Mouse (Mus musculus) forebrain, embryonic 12.5 days (tissue): ENCODE measurements around the gene Slc4a4. TPM values are rescaled to one million over a fixed set of nuclear protein-coding genes. Genes with fewer than 3 reads are reported as not detected.
A peak's percentile ranks its signal among the peaks of the same experiment; 100 is the strongest.

Source experiments
- ATAC-seq: fragments of 200-750 bp; cut with Nextera tagmentation; 2 replicates; pipeline ENCODE4 v1.8.0; 2017; ENCODE audit warnings: moderate TSS enrichment; ENCODE audit not compliant: low FRiP score
- H3K27ac ChIP-seq: fragments of 300-500 bp; sonication (generic); 2 replicates; pipeline ENCODE4 v1.5.1; 2016; ENCODE audit warnings: mild to moderate bottlenecking
- H3K27me3 ChIP-seq: fragments of 300-500 bp; sonication (generic); 2 replicates; pipeline ENCODE4 v1.6.1; 2016; ENCODE audit warnings: mild to moderate bottlenecking
- H3K36me3 ChIP-seq: fragments of 300-500 bp; sonication (generic); replicated peaks from 2 replicates; pipeline ENCODE4 v1.6.1; 2016; ENCODE audit warnings: mild to moderate bottlenecking
- H3K4me1 ChIP-seq: fragments of 300-500 bp; sonication (generic); 2 replicates; pipeline ENCODE4 v1.6.1; 2016
- H3K4me2 ChIP-seq: fragments of 300-500 bp; sonication (generic); 2 replicates; pipeline ENCODE4 v1.6.1; 2016; ENCODE audit warnings: mild to moderate bottlenecking, moderate library complexity
- H3K4me3 ChIP-seq: fragments of 300-500 bp; sonication (generic); replicated peaks from 2 replicates; pipeline ENCODE4 v1.5.1; 2016; ENCODE audit warnings: mild to moderate bottlenecking
- H3K9ac ChIP-seq: fragments of 300-500 bp; sonication (generic); 2 replicates; pipeline ENCODE4 v1.6.1; 2016; ENCODE audit warnings: mild to moderate bottlenecking
- H3K9me3 ChIP-seq: fragments of 300-500 bp; sonication (generic); 2 replicates; pipeline ENCODE4 v1.6.1; 2016
- WGBS: fragments of 180-500 bp; shearing (Covaris S2); methylation state at CpG from one replicate; pipeline ENCODE4 v1.1.7; 2016; 5-methylcytosine and 5-hydroxymethylcytosine counted together
- polyA plus RNA-seq: library from polyadenylated mRNA; unstranded; fragments of >200 nt; fragmentation: Nextera tagmentation; extraction: Ambion mirVana; gene quantifications from 2 replicates; pipeline ENCODE4 v1.2.1, GENCODE M21; 2016

Gene Slc4a4
- polyA plus RNA-seq, 1 experiment from 2014 or later, result 2.3 TPM

DNA sequence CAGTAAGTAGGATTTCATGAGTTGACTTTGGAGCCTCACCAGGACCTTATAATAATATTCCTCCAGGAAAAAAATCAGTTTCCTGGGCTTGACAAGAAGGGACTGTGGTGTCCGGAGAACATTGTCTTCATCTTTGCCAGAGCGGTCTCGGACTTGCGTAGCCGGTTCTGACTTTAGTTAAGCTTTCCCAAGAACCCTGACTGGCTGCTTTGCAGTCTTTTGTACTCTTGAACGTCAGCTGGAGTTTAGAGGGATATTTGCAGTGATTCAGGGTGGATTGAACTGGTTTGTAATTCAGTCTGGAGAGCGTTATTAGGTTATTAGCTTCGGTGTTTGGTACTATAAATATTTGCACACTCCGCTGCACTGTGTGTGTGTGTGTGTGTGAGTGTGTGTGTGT, 31.9 kb downstream of the Slc4a4 start:
- Histone ChIP-seq H3K9me3 (no peaks in the 10 kb centered on the region), H3K9ac (no peak overlapping the region), H3K4me3 (no peak overlapping the region), H3K36me3 (no peaks in the 10 kb centered on the region), H3K4me2 (no peak overlapping the region), H3K27me3 (no peaks in the 10 kb centered on the region), H3K27ac (no peak overlapping the region), H3K4me1 (no peaks in the 10 kb centered on the region)
- ATAC-seq, result no peak
- 84% methylated on average over 9 of the region's 9 CpGs for WGBS

DNA sequence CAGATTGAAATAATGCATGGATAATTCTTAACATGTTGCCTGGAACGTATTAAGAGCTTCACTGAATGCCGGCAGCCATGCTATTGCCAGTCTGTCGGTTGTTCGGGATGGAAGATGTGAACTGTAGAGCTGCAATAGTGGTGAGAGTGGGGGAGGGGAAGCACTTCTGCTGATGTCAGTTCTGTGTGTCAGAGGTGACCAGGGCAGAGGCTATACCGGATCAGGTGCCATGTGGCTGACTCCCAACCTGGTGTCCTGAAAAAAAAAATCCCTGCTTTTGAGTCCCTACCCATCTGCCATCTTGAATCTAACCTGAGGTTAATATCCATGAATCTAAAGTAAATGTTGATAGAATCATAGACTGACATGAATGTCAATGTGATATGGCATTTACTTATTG, 39.0 kb downstream of the Slc4a4 start:
- WGBS, result 94% methylated on average over 5 of the region's 5 CpGs
- H3K9me3 ChIP-seq, result no peaks in the 10 kb centered on the region
- H3K9ac ChIP-seq, result no peak overlapping the region
- no peaks in the 10 kb centered on the region for H3K36me3 ChIP-seq
- H3K27ac ChIP-seq, result no peak overlapping the region
- H3K27me3 ChIP-seq, result no peaks in the 10 kb centered on the region
- H3K4me2 ChIP-seq, result no peak overlapping the region
- ATAC-seq, result no peak
- H3K4me3 ChIP-seq, result no peak overlapping the region
- H3K4me1 ChIP-seq, result peaks cover 14% of the 10 kb centered on the region

DNA sequence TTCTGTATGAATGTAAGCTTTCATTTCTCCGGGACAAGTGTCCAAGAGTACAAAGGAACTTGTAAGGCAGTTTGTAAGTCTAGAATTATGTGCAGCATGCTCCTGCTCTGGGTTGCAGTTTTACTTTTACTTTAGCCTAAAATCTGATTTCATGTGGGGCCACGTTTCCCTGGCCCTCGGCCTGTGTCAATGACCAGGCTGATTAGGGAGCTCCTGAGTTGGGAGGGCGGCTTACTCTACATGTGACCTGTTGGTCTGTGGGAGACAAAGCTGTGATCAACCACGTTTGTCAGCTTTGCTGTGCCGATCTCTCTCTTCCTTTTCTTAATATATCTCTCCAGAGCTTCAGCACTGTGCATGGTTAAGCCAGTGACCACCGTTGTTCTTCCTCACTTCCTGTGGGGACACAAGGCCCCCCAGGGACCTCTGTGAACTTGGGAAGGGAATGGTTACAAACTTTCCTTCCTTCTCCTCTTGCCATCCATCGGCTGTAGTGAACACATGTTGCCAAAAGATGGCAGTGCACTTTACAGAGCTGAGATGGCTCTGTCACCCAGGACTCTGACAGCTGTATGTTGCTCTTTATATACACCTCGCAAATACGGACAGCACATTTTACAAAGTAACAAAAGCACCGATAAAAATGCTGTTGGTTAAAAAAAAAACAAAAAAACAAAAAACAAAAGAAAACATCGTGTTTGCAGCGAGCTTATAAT, 41.7 kb downstream of the Slc4a4 start:
- Histone ChIP-seq H3K36me3 (no peaks in the 10 kb centered on the region), H3K9me3 (no peaks in the 10 kb centered on the region), H3K4me3 (no peak overlapping the region), H3K27me3 (no peaks in the 10 kb centered on the region), H3K9ac (no peak overlapping the region), H3K4me2 (no peak overlapping the region), H3K27ac (no peak overlapping the region), H3K4me1 (peaks cover 16% of the 10 kb centered on the region)
- 60% methylated on average over 13 of the region's 13 CpGs for WGBS
- no peak for ATAC-seq

DNA sequence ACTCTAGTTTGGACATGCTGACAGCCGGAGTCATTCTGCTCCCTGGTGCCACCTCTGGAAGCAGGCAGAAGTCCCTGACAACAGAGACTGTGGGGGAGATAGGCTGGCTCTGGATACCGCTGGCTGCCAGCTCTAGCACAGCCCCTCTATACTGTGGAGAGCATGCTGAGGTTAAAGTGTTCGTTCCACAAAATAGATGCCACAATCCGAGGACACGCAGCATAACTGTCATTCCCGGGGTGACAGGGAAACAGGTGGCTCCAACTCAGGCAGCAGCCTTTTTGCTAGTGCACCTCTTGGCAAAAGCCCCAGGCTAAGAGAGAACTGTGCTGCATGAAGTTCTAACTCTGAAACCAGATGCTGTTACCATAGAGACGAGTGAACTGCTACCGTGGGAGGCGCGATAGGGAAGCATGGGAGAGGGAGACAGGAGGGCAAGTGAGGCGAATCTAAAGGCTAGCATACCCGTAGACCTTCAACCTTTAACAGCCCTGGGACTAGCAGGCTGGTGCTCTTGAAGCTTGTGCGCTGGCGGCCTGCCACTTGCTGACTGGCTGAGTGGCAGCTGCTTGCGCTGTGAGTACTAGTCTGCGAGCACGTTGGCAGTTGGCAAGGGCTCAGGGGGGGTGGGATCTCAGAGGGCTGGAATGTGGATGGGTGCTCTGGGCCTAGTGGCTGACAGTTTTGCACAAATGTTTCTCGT, 42.9 kb downstream of the Slc4a4 start:
- H3K9me3 ChIP-seq, result no peaks in the 10 kb centered on the region
- H3K4me3 ChIP-seq, result no peak overlapping the region
- H3K9ac ChIP-seq, result no peak overlapping the region
- H3K27me3 ChIP-seq, result no peaks in the 10 kb centered on the region
- peaks cover 24% of the 10 kb centered on the region for H3K4me1 ChIP-seq
- 42% methylated on average over 18 of the region's 18 CpGs for WGBS
- ATAC-seq, result peak; percentile 79
- no peaks in the 10 kb centered on the region for H3K36me3 ChIP-seq
- H3K27ac ChIP-seq, result 0 out of 2 replicates have a peak overlapping the region, but pooled peaks have one; percentile 36
- H3K4me2 ChIP-seq, result peak overlapping the region; percentile 21; the same call in 1 of the 2 replicates

DNA sequence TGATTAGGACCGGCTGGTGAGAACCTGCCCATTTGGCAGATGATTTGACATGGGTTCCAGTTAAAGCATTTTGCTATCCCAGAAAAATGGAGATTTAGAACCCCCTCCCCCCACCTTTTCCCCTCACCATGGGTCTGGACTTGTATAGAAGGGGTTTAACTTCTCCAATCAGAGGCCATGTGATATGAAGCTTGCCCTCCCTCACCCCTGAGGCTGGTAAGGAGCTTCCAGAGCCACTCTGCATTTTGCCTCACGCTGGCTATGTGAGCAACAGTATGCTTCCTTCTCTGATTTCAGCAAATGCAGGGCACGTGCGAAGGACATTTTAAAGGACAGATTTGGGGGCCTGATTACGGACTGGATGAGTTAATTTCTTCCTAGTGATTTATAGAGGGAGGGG, 43.5 kb downstream of the Slc4a4 start:
- H3K4me3 ChIP-seq, result no peak overlapping the region
- H3K27me3 ChIP-seq, result no peaks in the 10 kb centered on the region
- no peaks in the 10 kb centered on the region for H3K36me3 ChIP-seq
- no peaks in the 10 kb centered on the region for H3K9me3 ChIP-seq
- no peak overlapping the region; the same call in 1 of the 2 replicates for H3K9ac ChIP-seq
- no peak overlapping the region for H3K4me2 ChIP-seq
- 79% methylated on average over 5 of the region's 5 CpGs for WGBS
- H3K27ac ChIP-seq, result no peak overlapping the region
- peaks cover 24% of the 10 kb centered on the region for H3K4me1 ChIP-seq
- ATAC-seq, result no peak; the same call in 1 of the 2 replicates

DNA sequence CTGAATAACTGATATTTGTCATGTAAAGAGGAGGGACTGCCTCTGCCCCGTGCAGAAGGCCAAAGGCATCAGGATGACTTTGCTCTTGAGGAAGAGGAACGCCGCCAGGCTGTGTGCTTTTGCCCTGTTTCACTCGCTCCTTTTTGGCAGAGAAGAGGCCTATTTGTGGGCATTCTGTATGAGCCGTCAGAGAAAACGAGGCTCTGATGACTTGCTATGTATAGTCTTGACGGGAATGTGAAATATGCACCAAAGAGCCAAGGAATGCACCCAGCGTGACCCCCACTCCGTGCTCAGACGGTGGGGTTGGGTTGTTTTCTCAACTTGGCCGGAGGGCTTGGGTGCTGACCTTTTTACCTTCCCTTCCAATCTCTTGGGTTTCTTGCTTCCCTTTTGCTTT, 44.0 kb downstream of the Slc4a4 start:
- peaks cover 24% of the 10 kb centered on the region for H3K4me1 ChIP-seq
- WGBS, result 78% methylated on average over 11 of the region's 11 CpGs
- H3K9me3 ChIP-seq, result no peaks in the 10 kb centered on the region
- H3K4me2 ChIP-seq, result no peak overlapping the region
- no peaks in the 10 kb centered on the region for H3K36me3 ChIP-seq
- no peak overlapping the region; the same call in 1 of the 2 replicates for H3K9ac ChIP-seq
- no peak overlapping the region for H3K27ac ChIP-seq
- no peaks in the 10 kb centered on the region for H3K27me3 ChIP-seq
- H3K4me3 ChIP-seq, result no peak overlapping the region
- no peak for ATAC-seq

DNA sequence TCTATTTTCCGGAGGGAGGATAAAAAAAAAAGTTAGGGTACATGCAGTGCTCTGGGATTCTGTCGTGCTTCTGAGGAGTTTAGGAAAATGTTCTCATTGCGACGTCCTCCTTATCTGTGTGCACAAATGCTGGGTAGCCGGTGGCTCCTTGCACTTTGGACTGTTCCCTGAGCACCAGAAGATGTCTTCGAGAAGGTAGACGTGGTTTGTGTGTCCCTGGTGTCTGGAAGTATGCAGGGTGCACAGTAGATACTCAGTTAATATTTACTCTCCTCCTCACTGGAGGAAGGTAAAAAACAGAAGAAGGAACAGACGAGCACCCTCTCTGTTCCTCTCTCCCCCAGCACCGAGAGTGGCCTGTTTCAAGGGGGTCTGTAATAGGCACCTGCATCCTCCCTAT, 44.6 kb downstream of the Slc4a4 start:
- WGBS, result 94% methylated on average over 9 of the region's 9 CpGs
- Histone ChIP-seq H3K27ac (no peak overlapping the region), H3K9ac (no peak overlapping the region), H3K4me1 (peaks cover 24% of the 10 kb centered on the region), H3K4me2 (no peak overlapping the region), H3K27me3 (no peaks in the 10 kb centered on the region), H3K36me3 (no peaks in the 10 kb centered on the region), H3K9me3 (no peaks in the 10 kb centered on the region), H3K4me3 (no peak overlapping the region)
- no peak for ATAC-seq

DNA sequence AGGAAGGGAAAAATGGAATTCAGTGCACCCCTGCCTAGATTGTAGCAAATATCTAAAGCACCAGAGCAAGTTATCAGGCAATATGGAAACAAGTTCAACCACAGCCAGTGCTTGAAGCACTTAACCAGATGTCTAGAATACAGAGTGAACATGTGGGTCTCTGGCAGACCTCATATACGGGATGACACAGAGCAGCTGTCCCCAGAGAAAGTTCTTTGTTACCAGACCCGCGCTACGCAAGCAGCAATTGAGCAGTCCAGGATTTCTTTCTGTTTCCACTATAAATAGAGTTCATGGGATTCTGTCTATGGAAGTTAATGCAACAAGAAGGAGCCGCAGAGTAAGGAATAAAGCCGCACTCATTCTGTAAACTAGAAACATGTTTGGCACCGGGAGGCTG, 46.8 kb downstream of the Slc4a4 start:
- H3K9ac ChIP-seq, result no peak overlapping the region
- no peaks in the 10 kb centered on the region for H3K9me3 ChIP-seq
- ATAC-seq, result no peak
- no peak overlapping the region for H3K4me3 ChIP-seq
- no peaks in the 10 kb centered on the region for H3K36me3 ChIP-seq
- no peaks in the 10 kb centered on the region for H3K27me3 ChIP-seq
- no peak overlapping the region for H3K4me2 ChIP-seq
- H3K4me1 ChIP-seq, result peaks cover 24% of the 10 kb centered on the region
- 66% methylated on average over 7 of the region's 7 CpGs for WGBS
- H3K27ac ChIP-seq, result no peak overlapping the region

DNA sequence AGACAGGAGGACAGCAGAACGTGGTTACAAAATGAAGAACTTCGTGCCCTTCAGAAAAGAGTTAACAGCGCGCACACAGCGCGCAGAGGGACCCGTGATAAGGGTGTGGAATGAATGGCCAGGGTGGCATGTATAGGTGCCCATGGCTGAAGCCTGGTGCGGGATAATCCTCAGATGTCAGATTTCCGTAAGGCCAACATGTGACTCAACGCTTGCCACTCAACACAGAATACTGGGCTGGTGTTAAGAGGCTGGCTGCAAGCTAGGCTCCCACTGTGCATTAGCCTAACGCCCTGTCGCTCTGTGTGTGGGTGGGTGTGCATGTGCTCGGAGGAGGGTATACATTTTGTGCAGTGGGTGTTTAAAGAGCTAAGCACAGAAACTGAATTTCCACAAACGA, 47.3 kb downstream of the Slc4a4 start:
- no peaks in the 10 kb centered on the region for H3K9me3 ChIP-seq
- no peaks in the 10 kb centered on the region for H3K27me3 ChIP-seq
- H3K4me1 ChIP-seq, result peaks cover 24% of the 10 kb centered on the region
- ATAC-seq, result no peak
- H3K36me3 ChIP-seq, result no peaks in the 10 kb centered on the region
- no peak overlapping the region for H3K9ac ChIP-seq
- H3K4me2 ChIP-seq, result no peak overlapping the region
- H3K27ac ChIP-seq, result no peak overlapping the region
- H3K4me3 ChIP-seq, result no peak overlapping the region
- 72% methylated on average over 14 of the region's 14 CpGs for WGBS

DNA sequence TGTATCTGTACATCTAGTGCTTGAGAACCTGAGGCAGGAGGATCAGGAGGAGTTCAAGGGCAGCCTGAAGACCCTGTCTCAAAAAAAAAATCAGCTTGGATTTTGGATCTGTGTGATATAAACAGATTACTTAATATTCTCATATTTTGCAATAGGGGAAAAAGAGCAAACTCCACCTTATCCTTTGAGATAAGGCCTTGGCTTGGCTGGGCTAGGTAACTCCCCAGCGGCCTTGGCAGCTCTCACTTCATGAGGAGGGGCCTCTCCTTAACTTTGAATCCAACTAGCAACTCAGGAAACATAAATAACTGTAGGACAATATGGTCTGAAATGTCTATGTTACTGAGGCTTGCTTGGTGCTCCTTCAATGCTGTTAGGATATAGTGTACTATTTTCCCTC, 51.6 kb downstream of the Slc4a4 start:
- Histone ChIP-seq H3K27me3 (no peaks in the 10 kb centered on the region), H3K36me3 (no peaks in the 10 kb centered on the region), H3K9ac (no peak overlapping the region), H3K4me2 (no peak overlapping the region), H3K4me3 (no peak overlapping the region), H3K27ac (no peak overlapping the region), H3K4me1 (peaks cover 10% of the 10 kb centered on the region), H3K9me3 (no peaks in the 10 kb centered on the region)
- WGBS, result 97% methylated on average over 1 of the region's 1 CpGs
- ATAC-seq, result no peak

DNA sequence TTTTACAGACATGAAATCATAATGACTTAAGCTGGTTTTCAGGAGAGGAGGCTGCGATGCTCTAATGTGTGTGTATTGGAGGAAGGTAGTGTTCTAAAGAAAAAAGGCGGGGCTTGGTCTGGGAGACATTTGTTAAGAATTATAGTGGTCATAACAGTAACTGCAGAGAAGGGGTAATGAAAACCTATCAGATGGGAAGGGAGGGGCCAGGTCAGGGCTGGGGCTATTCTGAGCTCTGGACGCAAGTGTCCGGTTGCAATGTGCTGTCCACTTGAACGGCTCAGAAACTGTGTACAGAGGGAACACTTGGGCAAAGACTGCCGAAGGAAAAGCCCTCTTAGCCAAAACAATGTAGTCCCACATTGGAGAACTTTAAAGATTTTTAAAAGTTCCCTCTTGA, 52.5 kb downstream of the Slc4a4 start:
- 67% methylated on average over 6 of the region's 6 CpGs for WGBS
- ATAC-seq, result no peak

DNA sequence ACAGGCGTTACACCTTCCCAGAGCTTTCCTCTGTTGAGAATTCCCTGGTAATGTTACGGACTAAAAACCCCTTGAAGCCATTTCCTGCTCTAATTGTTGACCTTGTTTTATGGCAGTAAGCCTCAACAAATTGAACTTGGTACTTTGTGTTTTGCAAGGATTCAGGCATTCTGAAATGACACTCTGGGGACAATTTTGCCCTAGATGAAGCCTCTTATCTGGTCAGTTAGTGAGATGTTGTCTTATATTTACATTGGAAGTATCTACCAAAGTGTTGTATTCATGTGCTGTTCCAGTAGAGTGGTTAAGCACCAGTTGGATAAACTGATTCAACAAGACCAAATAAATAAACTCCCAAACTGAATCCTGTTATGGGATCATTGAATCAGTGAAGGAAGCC, 53.2 kb downstream of the Slc4a4 start:
- Histone ChIP-seq H3K9ac (no peak overlapping the region), H3K27me3 (no peaks in the 10 kb centered on the region), H3K36me3 (no peaks in the 10 kb centered on the region), H3K4me3 (no peak overlapping the region), H3K9me3 (no peaks in the 10 kb centered on the region), H3K4me1 (no peaks in the 10 kb centered on the region), H3K4me2 (no peak overlapping the region), H3K27ac (no peak overlapping the region)
- ATAC-seq, result no peak
- 90% methylated on average over 2 of the region's 2 CpGs for WGBS

More for the DNA sequence above, 52.5 kb downstream of the Slc4a4 start:
- Histone ChIP-seq H3K4me1 (peaks cover under 1% of the 10 kb centered on the region; the same call in 1 of the 2 replicates), H3K4me3 (no peak overlapping the region), H3K27ac (no peak overlapping the region), H3K4me2 (no peak overlapping the region), H3K36me3 (no peaks in the 10 kb centered on the region), H3K27me3 (no peaks in the 10 kb centered on the region), H3K9ac (no peak overlapping the region), H3K9me3 (no peaks in the 10 kb centered on the region)

DNA sequence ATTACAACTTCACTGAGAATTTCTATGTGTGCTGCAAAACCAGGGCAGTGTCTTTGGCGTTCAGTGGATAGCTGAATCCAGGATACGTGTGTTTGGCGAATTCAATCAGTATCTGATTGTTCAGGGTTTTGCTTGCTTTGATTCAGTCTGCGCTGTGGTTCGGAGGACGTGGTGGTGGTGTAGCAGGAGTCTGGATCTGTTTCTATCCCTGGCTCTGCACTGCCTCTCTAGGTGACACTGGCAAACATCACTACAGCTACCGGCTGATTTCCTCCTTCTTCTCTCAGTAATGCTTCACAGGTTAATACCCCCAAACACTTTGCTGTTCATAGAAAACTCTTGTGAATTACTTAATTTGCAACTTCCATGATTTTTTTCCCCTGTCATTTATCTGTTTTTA, 55.3 kb downstream of the Slc4a4 start:
- WGBS, result 88% methylated on average over 7 of the region's 7 CpGs
- Histone ChIP-seq H3K4me2 (no peak overlapping the region), H3K9me3 (no peaks in the 10 kb centered on the region), H3K9ac (no peak overlapping the region), H3K36me3 (no peaks in the 10 kb centered on the region), H3K27ac (no peak overlapping the region), H3K4me3 (no peak overlapping the region), H3K4me1 (peaks cover 5% of the 10 kb centered on the region; the same call in 1 of the 2 replicates), H3K27me3 (no peaks in the 10 kb centered on the region)
- no peak for ATAC-seq
